Mouse (Mus musculus) right cerebral cortex, postnatal 4 days (tissue): Measurements from ENCODE around the gene Nsmce4a.
"Not testable (repeated sequence)": the region's sequence is repeated elsewhere in the genome, so short reads cannot be mapped to it uniquely, and the experiment has no call there.

Experiments used
- DNase-seq: peaks from one replicate; pipeline ENCODE4 v3.0.0-alpha.2; 2022

The Nsmce4a gene

GRCm38 (mm10) chr7:130533316-130534260 lies 39.3 kb downstream of the Nsmce4a start:
- peak; percentile 90 for DNase-seq

- not testable (repeated sequence) for DNase-seq
Observed at GRCm38 (mm10) chr7:130531138-130531537, 41.8 kb downstream of the Nsmce4a start.

GRCm38 (mm10) chr7:130527306-130527705 lies 45.6 kb downstream of the Nsmce4a start:
- no peak for DNase-seq

GRCm38 (mm10) chr7:130523451-130523850 lies 49.5 kb downstream of the Nsmce4a start:
- DNase-seq, result no peak

- no peak for DNase-seq
Observed at GRCm38 (mm10) chr7:130520812-130521422, 52.0 kb downstream of the Nsmce4a start.

GRCm38 (mm10) chr7:130520049-130520425 lies 52.9 kb downstream of the Nsmce4a start, which contains the start of gene Ate1:
Gene Ate1, minus strand, starts transcription at chr7:130520369.
- DNase-seq, result no peak

GRCm38 (mm10) chr7:130519096-130520048 lies 53.5 kb downstream of the Nsmce4a start:
- DNase-seq, result peak; percentile 99

GRCm38 (mm10) chr7:130518213-130519095 lies 54.5 kb downstream of the Nsmce4a start:
- DNase-seq, result no peak

GRCm38 (mm10) chr7:130510243-130510642 lies 62.7 kb downstream of the Nsmce4a start:
- DNase-seq, result no peak

GRCm38 (mm10) chr7:130503006-130503405 lies 69.9 kb downstream of the Nsmce4a start:
- DNase-seq, result no peak

GRCm38 (mm10) chr7:130501499-130501898 lies 71.4 kb downstream of the Nsmce4a start:
- DNase-seq, result no peak

GRCm38 (mm10) chr7:130493346-130493745 lies 79.6 kb downstream of the Nsmce4a start:
- no peak for DNase-seq

- no peak for DNase-seq
Observed at GRCm38 (mm10) chr7:130492026-130492425, 80.9 kb downstream of the Nsmce4a start.
